Mouse (Mus musculus) intestine, postnatal 0 days (tissue): Measurements from ENCODE around the gene Bud13. TPM values are rescaled to one million over a fixed set of nuclear protein-coding genes. Genes with fewer than 3 reads are reported as not detected.

Source experiments
- ATAC-seq: fragments of 200-750 bp; cut with Nextera tagmentation; 2 replicates; pipeline ENCODE4 v1.8.0; 2017; ENCODE audit warnings: mild to moderate bottlenecking, moderate TSS enrichment, moderate library complexity
- H3K27ac ChIP-seq: fragments of 300-500 bp; sonication (generic); 2 replicates; pipeline ENCODE4 v1.5.1; 2014; ENCODE audit warnings: mild to moderate bottlenecking, low read depth, low read length, moderate library complexity
- H3K27me3 ChIP-seq: fragments of 300-500 bp; sonication (generic); replicated peaks from 2 replicates; pipeline ENCODE4 v1.6.1; 2014; ENCODE audit warnings: low read length, mixed read lengths; ENCODE audit not compliant: control insufficient read depth, insufficient read depth
- H3K36me3 ChIP-seq: fragments of 300-500 bp; sonication (generic); 2 replicates; pipeline ENCODE4 v1.6.1; 2014; ENCODE audit warnings: mild to moderate bottlenecking, moderate library complexity; ENCODE audit not compliant: control insufficient read depth, insufficient read depth
- H3K4me1 ChIP-seq: fragments of 300-500 bp; sonication (generic); replicated peaks from 2 replicates; pipeline ENCODE4 v1.6.1; 2014; ENCODE audit warnings: antibody characterized with exemption, low read length, mixed read lengths; ENCODE audit not compliant: control insufficient read depth, insufficient read depth
- H3K4me2 ChIP-seq: fragments of 300-500 bp; sonication (generic); replicated peaks from 2 replicates; pipeline ENCODE4 v1.6.1; 2014; ENCODE audit warnings: low read depth, mild to moderate bottlenecking, moderate library complexity
- H3K4me3 ChIP-seq: fragments of 300-500 bp; sonication (generic); 2 replicates; pipeline ENCODE4 v1.5.1; 2014; ENCODE audit warnings: low read depth, low read length
- H3K9ac ChIP-seq: fragments of 300-500 bp; sonication (generic); 2 replicates; pipeline ENCODE4 v1.6.1; 2014; ENCODE audit warnings: mild to moderate bottlenecking, low read depth, low read length
- H3K9me3 ChIP-seq: fragments of 300-500 bp; sonication (generic); 2 replicates; pipeline ENCODE4 v1.6.1; 2016; ENCODE audit warnings: mixed run types; ENCODE audit not compliant: control insufficient read depth
- CTCF ChIP-seq: sonication (generic); IDR thresholded peaks from 2 replicates; pipeline ENCODE4 v1.5.1; 2016; ENCODE audit warnings: low read depth, mild to moderate bottlenecking, control low read depth, antibody characterized with exemption, moderate library complexity
- WGBS: fragments of 180-500 bp; shearing (Covaris S2); extraction: QIAGEN DNeasy Blood & Tissue Kit; methylation state at CpG from one replicate; pipeline ENCODE4 v1.1.7; 2014; 5-methylcytosine and 5-hydroxymethylcytosine counted together
- polyA plus RNA-seq: library from polyadenylated mRNA; unstranded; fragments of >200 nt; fragmentation: Nextera tagmentation; extraction: Ambion mirVana; gene quantifications from 2 replicates; pipeline ENCODE4 v1.2.1, GENCODE M21; 2015

Bud13 gene
- polyA plus RNA-seq, 1 experiment from 2014 or later = 6.4 TPM

GRCm38 (mm10) chr9:46337331-46337730 is 54.5 kb downstream of the Bud13 start:
- 0 out of 2 replicates have a peak, but pooled peaks cover 6% of the 10 kb centered on the region for H3K27me3 ChIP-seq
- H3K9me3 ChIP-seq = no peaks in the 10 kb centered on the region
- H3K9ac ChIP-seq = no peak overlapping the region
- WGBS = 67% methylated on average over 7 of the region's 7 CpGs
- H3K4me2 ChIP-seq = no peak overlapping the region
- H3K4me1 ChIP-seq = no peaks in the 10 kb centered on the region
- TF ChIP-seq CTCF = no peak
- no peak for ATAC-seq
- no peak overlapping the region for H3K4me3 ChIP-seq
- no peak overlapping the region for H3K27ac ChIP-seq
- no peaks in the 10 kb centered on the region for H3K36me3 ChIP-seq

DNA sequence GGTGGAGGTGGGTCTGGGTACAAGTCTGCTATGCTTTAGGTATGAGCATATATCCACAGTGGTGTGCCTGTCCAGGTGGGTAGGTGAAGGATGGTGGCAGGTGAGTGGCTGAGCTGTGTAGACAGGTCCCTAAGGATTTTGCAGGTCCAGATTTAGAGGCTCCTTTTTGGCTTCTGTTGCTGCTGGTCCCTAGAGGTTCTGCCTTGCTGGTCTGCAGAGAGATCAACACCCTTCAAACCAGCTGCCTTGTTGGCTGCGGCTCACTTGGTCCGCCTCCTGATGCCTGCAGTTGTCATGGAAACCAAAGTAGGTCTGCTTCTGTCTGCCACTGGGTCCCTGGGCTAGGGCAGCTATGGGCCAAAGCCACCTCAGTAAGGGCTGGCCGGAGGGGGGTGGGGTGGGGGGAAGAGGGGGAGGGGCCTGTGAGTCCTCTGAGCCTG is 55.1 kb downstream of the Bud13 start:
- no peak for ATAC-seq
- H3K36me3 ChIP-seq = no peaks in the 10 kb centered on the region
- H3K4me1 ChIP-seq = no peaks in the 10 kb centered on the region
- H3K4me3 ChIP-seq = no peak overlapping the region
- no peak overlapping the region for H3K4me2 ChIP-seq
- H3K27me3 ChIP-seq = 0 out of 2 replicates have a peak, but pooled peaks cover 6% of the 10 kb centered on the region
- TF ChIP-seq CTCF = no peak
- no peaks in the 10 kb centered on the region for H3K9me3 ChIP-seq
- H3K27ac ChIP-seq = no peak overlapping the region
- H3K9ac ChIP-seq = no peak overlapping the region
- WGBS = 14% methylated on average over 3 of the region's 3 CpGs

DNA sequence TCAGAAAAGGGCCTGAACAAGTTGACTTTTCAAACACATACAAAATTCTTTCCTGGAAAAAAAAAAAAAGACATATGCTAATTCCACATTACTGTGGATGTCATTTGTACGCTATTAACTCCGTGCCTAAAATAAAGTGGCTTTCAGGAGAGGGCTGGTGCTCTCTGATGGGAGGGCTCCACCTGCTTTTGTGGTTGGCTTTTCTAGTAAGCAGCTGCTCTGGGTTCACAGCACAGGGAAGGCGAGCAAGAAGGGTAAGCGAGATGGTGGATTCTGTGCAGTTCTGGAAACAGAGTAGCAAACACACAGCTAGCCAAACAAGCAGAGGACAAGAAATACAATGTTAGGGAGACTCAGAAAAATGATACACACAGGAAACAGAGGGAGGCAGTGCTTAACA is 55.6 kb downstream of the Bud13 start:
- no peak for TF ChIP-seq CTCF
- 63% methylated on average over 4 of the region's 4 CpGs for WGBS
- Histone ChIP-seq H3K9me3 (no peaks in the 10 kb centered on the region), H3K4me1 (no peaks in the 10 kb centered on the region), H3K4me2 (no peak overlapping the region), H3K4me3 (no peak overlapping the region), H3K9ac (no peak overlapping the region), H3K36me3 (no peaks in the 10 kb centered on the region), H3K27ac (no peak overlapping the region), H3K27me3 (0 out of 2 replicates have a peak, but pooled peaks cover 6% of the 10 kb centered on the region)
- no peak for ATAC-seq

- H3K27me3 ChIP-seq = 0 out of 2 replicates have a peak, but pooled peaks cover 5% of the 10 kb centered on the region
- H3K4me2 ChIP-seq = no peak overlapping the region
- 85% methylated on average over 4 of the region's 4 CpGs for WGBS
- no peak for ATAC-seq
- H3K9me3 ChIP-seq = no peaks in the 10 kb centered on the region
- H3K9ac ChIP-seq = no peak overlapping the region
- H3K27ac ChIP-seq = no peak overlapping the region
- H3K4me3 ChIP-seq = no peak overlapping the region
- TF ChIP-seq CTCF = no peak
- no peaks in the 10 kb centered on the region for H3K4me1 ChIP-seq
- no peaks in the 10 kb centered on the region for H3K36me3 ChIP-seq
Observed at GRCm38 (mm10) chr9:46339051-46339652, 56.3 kb downstream of the Bud13 start.

DNA sequence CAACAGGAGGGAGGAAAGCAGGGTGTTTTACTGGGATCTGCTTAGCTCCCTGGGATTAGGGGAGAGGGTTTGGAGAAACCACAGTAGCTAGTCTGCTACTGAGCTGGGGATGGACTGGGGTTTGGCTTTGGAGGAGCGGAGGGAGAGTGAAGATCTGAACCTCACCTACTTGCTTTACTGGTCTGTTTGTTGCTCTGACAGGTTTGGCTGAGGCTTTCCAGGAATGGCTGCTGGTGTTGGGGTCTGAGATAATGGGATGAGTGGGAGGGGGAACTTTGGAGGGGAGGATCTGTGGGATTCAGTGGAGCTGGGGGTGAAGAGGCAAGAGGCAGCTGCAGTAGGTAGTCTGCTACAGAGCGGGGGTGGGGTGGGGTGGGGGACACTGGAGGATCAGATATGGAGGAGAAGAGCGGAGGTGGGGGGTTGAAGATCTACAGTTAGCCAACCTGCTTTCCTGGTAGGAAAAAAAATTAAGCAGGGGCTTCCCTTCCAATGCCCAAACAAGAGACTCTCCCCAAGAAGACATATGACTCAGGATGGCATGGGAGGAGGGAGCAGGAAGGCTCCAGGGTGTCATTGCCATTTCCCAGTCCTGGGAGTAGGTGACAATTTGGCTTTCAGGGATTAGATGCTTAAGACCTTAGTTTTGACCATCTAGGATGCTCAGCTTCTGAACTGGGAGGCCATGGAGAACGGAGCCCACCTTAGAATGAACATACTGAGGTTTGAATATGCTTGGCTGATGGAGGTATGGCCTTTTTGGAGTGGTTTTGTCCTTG is 63.3 kb downstream of the Bud13 start:
- Histone ChIP-seq H3K4me3 (no peak overlapping the region), H3K36me3 (no peaks in the 10 kb centered on the region), H3K9ac (no peak overlapping the region), H3K4me2 (no peak overlapping the region), H3K27me3 (0 out of 2 replicates have a peak, but pooled peaks cover 4% of the 10 kb centered on the region), H3K27ac (no peak overlapping the region), H3K9me3 (no peaks in the 10 kb centered on the region), H3K4me1 (no peaks in the 10 kb centered on the region)
- WGBS = 83% methylated on average over 4 of the region's 4 CpGs
- ATAC-seq = no peak
- no peak for TF ChIP-seq CTCF

Other genes with a start within 250 kb of the Bud13 start
- gene Apoa1, start 54.4 kb upstream of the Bud13 start, polyA plus RNA-seq = 28,401 and 28,927 TPM in 2 replicates
- 8,073 and 8,903 TPM in 2 replicates for gene Apoc3, start 47.4 kb upstream of the Bud13 start, polyA plus RNA-seq
- 27,935 and 31,935 TPM in 2 replicates for gene Apoa4, start 42.3 kb upstream of the Bud13 start, polyA plus RNA-seq
- 0.56 and 0.64 TPM in 2 replicates for gene Apoa5, start 14.4 kb upstream of the Bud13 start, polyA plus RNA-seq
- gene Zpr1, start 9.9 kb upstream of the Bud13 start, polyA plus RNA-seq = 21.6 and 24.4 TPM in 2 replicates
- gene 4931429L15Rik, start 37.0 kb downstream of the Bud13 start, polyA plus RNA-seq = not detected in 2 replicates